Mouse (Mus musculus): ENCODE data around the gene Pou2f2. TPM values are rescaled to one million over a fixed set of nuclear protein-coding genes. Genes with fewer than 3 reads are reported as not detected.

Pou2f2 gene
- 2.2 and 3.2 TPM in 2 replicates for polyA plus RNA-seq (2014; fragmentation: Nextera tagmentation; extraction: Ambion mirVana)

DNA sequence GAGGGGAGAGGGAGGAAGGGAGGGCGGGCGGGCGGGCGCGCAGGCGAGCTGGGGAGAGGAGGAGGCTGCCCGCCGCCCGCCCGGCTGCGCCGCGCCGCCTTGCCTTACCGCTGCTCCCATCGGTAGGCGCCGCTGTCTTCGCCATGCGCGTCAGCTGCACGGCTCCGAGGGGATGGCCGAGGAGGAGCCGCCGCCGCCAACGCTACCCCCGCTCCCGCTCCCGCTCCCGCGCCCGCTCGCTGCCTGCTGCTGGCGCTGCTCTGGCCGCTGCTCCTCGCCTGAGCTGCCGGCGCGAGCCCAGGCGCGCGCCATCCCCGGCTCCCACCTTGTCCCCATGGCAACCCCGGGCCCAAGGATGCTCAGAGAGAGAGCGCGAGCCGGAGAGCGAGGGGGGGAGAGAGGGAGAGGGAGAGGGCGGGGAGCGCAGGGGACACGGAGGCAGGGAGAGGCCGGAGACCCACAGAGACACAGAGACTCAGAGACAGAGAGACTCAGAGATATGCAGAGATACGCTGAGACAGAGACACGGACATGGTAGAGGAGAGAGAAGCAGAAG lies at the start of gene Pou2f2:
Pou2f2 (minus strand) TSS at position 121 of the 556 bp plus-strand sequence.
- Histone ChIP-seq H3K36me3 (ENCODE audit: control insufficient read depth, insufficient read depth, low read length) (no peaks in the 10 kb centered on the region), H3K9me3 (ENCODE audit: control insufficient read depth, low read length) (no peaks in the 10 kb centered on the region), H3K4me1 (replicated peaks; ENCODE audit: control insufficient read depth, insufficient read depth, low read length) (peaks cover 7% of the 10 kb centered on the region), H3K4me3 (ENCODE audit: low read depth, low read length) (peak within 1 kb of the TSS; percentile 47), H3K4me2 (peak within 1 kb of the TSS; percentile 81), H3K27ac (ENCODE audit: low read depth, low read length) (no peak within 1 kb of the TSS), H3K27me3 (replicated peaks; ENCODE audit: control insufficient read depth, insufficient read depth, low read length) (peaks cover 78% of the 10 kb centered on the region), H3K9ac (ENCODE audit: low read depth, low read length) (no peak within 1 kb of the TSS)
- peak; percentile 79 for ATAC-seq (replicated peaks; ENCODE audit: low FRiP score)
- under 1% methylated on average over 46 of the region's 56 CpGs for WGBS
- peak; percentile 77 for DNase-seq (ENCODE audit: low spot score)

DNA sequence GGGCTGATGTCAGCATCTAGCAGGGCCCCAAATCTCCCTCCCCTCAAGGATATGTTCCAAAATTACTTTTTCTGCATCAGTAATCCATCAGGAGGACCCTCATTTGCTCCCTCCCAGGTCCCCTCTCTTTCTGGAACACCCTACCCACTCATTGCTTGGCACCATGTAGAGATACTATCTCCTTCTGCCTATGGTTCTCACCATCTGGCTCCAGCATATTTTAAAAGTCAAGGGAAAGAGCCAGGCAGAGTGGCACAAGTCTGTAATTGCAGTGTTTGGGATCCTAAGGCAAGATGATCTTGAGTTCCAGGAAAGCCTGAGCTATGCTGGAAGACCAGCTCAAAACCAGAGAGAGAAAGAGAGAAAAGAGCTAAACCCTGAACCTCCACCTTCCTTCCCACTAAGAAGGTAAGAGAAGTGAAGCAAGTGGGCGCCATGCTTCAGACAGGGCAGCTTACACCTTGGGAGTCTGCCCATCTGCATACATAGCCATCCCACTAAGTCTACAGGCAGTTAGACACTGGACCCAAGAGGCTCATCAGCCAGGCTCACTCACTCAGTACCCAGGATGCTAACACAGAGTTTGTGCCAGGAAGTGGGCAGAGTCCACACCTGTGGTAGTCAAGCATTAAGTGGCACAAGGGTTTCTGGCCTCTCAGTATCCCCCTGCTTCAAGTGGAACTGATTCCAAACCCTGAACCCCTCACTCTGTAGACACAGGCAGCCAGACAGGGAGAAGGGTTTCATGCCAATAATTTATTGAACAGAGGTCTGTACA lies 48.2 kb upstream of the Pou2f2 start:
- no peak overlapping the region for H3K4me2 ChIP-seq
- no peak for DNase-seq (ENCODE audit: low spot score)
- no peaks in the 10 kb centered on the region for H3K9me3 ChIP-seq (ENCODE audit: control insufficient read depth, low read length)
- no peak overlapping the region for H3K4me3 ChIP-seq (ENCODE audit: low read depth, low read length)
- no peak for ATAC-seq (replicated peaks; ENCODE audit: low FRiP score)
- no peak overlapping the region for H3K9ac ChIP-seq (ENCODE audit: low read depth, low read length)
- H3K36me3 ChIP-seq (ENCODE audit: control insufficient read depth, insufficient read depth, low read length): peaks cover 76% of the 10 kb centered on the region
- 86% methylated on average over 1 of the region's 1 CpGs for WGBS
- H3K27me3 ChIP-seq (replicated peaks; ENCODE audit: control insufficient read depth, insufficient read depth, low read length): no peaks in the 10 kb centered on the region
- H3K27ac ChIP-seq (ENCODE audit: low read depth, low read length): no peak overlapping the region
- peaks cover 6% of the 10 kb centered on the region for H3K4me1 ChIP-seq (replicated peaks; ENCODE audit: control insufficient read depth, insufficient read depth, low read length)

- 77% methylated on average over 10 of the region's 10 CpGs for WGBS
- H3K4me1 ChIP-seq (replicated peaks; ENCODE audit: control insufficient read depth, insufficient read depth, low read length): peaks cover 35% of the 10 kb centered on the region
- no peaks in the 10 kb centered on the region for H3K27me3 ChIP-seq (replicated peaks; ENCODE audit: control insufficient read depth, insufficient read depth, low read length)
- no peaks in the 10 kb centered on the region for H3K9me3 ChIP-seq (ENCODE audit: control insufficient read depth, low read length)
- peak overlapping the region; percentile 90 for H3K4me2 ChIP-seq
- peak overlapping the region; percentile 97 for H3K27ac ChIP-seq (ENCODE audit: low read depth, low read length)
- H3K9ac ChIP-seq (ENCODE audit: low read depth, low read length): peak overlapping the region; percentile 89
- H3K4me3 ChIP-seq (ENCODE audit: low read depth, low read length): peak overlapping the region; percentile 88
- peaks cover 32% of the 10 kb centered on the region for H3K36me3 ChIP-seq (ENCODE audit: control insufficient read depth, insufficient read depth, low read length)
- ATAC-seq (replicated peaks; ENCODE audit: low FRiP score) (no peak), DNase-seq (ENCODE audit: low spot score) (no peak)
Measured at GRCm38 (mm10) chr7:25222275-25222967, 42.9 kb upstream of the Pou2f2 start.

- WGBS: under 1% methylated on average over 45 of the region's 45 CpGs
- Histone ChIP-seq H3K4me2 (peak within 1 kb of the TSS; percentile 90), H3K9ac (ENCODE audit: low read depth, low read length) (peak within 1 kb of the TSS; percentile 89), H3K27ac (ENCODE audit: low read depth, low read length) (peak within 1 kb of the TSS; percentile 97), H3K9me3 (ENCODE audit: control insufficient read depth, low read length) (no peaks in the 10 kb centered on the region), H3K4me3 (ENCODE audit: low read depth, low read length) (peak within 1 kb of the TSS; percentile 88), H3K4me1 (replicated peaks; ENCODE audit: control insufficient read depth, insufficient read depth, low read length) (peaks cover 35% of the 10 kb centered on the region), H3K27me3 (replicated peaks; ENCODE audit: control insufficient read depth, insufficient read depth, low read length) (no peaks in the 10 kb centered on the region), H3K36me3 (ENCODE audit: control insufficient read depth, insufficient read depth, low read length) (peaks cover 20% of the 10 kb centered on the region)
- DNase-seq (ENCODE audit: low spot score) (peak; percentile 97), ATAC-seq (replicated peaks; ENCODE audit: low FRiP score) (peak; percentile 85)
Measured at GRCm38 (mm10) chr7:25221102-25221883, 41.8 kb upstream of the Pou2f2 start, which contains the start of gene Zfp526. Gene Zfp526, plus strand, starts transcription at chr7:25221425.

DNA sequence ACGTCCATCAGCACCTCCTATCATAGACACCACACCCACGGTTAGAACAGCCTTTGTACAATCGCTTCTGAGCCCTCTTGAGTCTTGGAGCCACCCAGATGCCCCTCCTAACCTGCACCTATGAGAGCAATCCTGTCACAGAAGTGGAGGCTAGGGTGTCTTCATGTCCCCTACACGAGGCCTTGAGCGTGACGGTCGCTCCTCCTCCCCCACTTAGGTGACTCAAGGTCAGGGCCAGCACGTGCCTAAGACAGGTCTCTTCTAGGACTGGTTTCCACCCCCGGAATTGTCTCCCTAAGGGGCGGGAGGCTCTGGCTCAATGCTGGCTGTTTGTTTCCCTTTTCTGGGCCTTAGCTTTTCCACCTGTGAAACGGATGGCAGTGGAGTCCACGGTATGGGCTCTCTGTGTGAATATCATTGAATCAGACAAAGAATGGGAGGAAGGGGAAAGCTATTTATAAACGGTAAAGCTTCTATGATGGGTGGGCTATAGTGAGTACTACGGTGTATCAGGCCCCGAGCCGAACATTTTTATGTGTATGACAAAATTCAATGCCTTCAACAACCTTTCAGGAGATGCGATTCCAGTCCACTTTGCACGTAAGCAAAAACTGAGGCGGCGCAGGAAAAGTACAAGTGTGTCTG lies 41.1 kb upstream of the Pou2f2 start, which contains the start of gene Dedd2:
Dedd2 (minus strand) TSS at position 159 of the 645 bp plus-strand sequence.
- peaks cover 14% of the 10 kb centered on the region for H3K36me3 ChIP-seq (ENCODE audit: control insufficient read depth, insufficient read depth, low read length)
- no peaks in the 10 kb centered on the region for H3K9me3 ChIP-seq (ENCODE audit: control insufficient read depth, low read length)
- 4% methylated on average over 20 of the region's 20 CpGs for WGBS
- peak; percentile 46 for ATAC-seq (replicated peaks; ENCODE audit: low FRiP score)
- peak; percentile 54 for DNase-seq (ENCODE audit: low spot score)
- peak within 1 kb of the TSS; percentile 89 for H3K9ac ChIP-seq (ENCODE audit: low read depth, low read length)
- peaks cover 35% of the 10 kb centered on the region for H3K4me1 ChIP-seq (replicated peaks; ENCODE audit: control insufficient read depth, insufficient read depth, low read length)
- peak within 1 kb of the TSS; percentile 88 for H3K4me3 ChIP-seq (ENCODE audit: low read depth, low read length)
- H3K27ac ChIP-seq (ENCODE audit: low read depth, low read length): peak within 1 kb of the TSS; percentile 97
- peak within 1 kb of the TSS; percentile 90 for H3K4me2 ChIP-seq
- no peaks in the 10 kb centered on the region for H3K27me3 ChIP-seq (replicated peaks; ENCODE audit: control insufficient read depth, insufficient read depth, low read length)

- 3% methylated on average over 31 of the region's 31 CpGs for WGBS
- ATAC-seq (replicated peaks; ENCODE audit: low FRiP score): peak; percentile 76
- Histone ChIP-seq H3K27ac (ENCODE audit: low read depth, low read length) (peak overlapping the region; percentile 97), H3K4me1 (replicated peaks; ENCODE audit: control insufficient read depth, insufficient read depth, low read length) (peaks cover 35% of the 10 kb centered on the region), H3K27me3 (replicated peaks; ENCODE audit: control insufficient read depth, insufficient read depth, low read length) (no peaks in the 10 kb centered on the region), H3K9me3 (ENCODE audit: control insufficient read depth, low read length) (no peaks in the 10 kb centered on the region), H3K9ac (ENCODE audit: low read depth, low read length) (peak overlapping the region; percentile 89), H3K4me3 (ENCODE audit: low read depth, low read length) (peak overlapping the region; percentile 88), H3K36me3 (ENCODE audit: control insufficient read depth, insufficient read depth, low read length) (peaks cover 10% of the 10 kb centered on the region), H3K4me2 (peak overlapping the region; percentile 90)
- DNase-seq (ENCODE audit: low spot score): peak; percentile 91
Measured at GRCm38 (mm10) chr7:25219756-25220456, 40.4 kb upstream of the Pou2f2 start.

DNA sequence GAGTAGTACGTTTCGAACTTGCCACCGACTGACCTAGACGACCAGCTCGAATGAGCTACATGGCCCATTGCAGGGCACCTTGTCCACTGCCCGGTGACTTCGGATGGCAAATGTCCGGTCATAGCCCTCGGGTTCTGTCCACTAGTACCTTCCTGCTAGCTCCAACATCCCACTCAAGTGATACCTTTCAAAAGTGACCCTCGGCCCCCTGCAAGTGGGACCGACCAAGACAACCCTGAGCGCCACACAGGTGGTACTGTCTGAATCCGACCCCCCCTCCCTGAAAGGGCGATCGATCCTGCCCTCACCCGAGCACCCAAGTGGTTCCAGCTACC lies 39.9 kb upstream of the Pou2f2 start:
- peaks cover 35% of the 10 kb centered on the region for H3K4me1 ChIP-seq (replicated peaks; ENCODE audit: control insufficient read depth, insufficient read depth, low read length)
- H3K9ac ChIP-seq (ENCODE audit: low read depth, low read length): peak overlapping the region; percentile 89
- H3K27me3 ChIP-seq (replicated peaks; ENCODE audit: control insufficient read depth, insufficient read depth, low read length): no peaks in the 10 kb centered on the region
- H3K27ac ChIP-seq (ENCODE audit: low read depth, low read length): peak overlapping the region; percentile 97
- WGBS: under 1% methylated on average over 16 of the region's 16 CpGs
- H3K4me3 ChIP-seq (ENCODE audit: low read depth, low read length): peak overlapping the region; percentile 88
- ATAC-seq (replicated peaks; ENCODE audit: low FRiP score) (peak; percentile 13; the same call in 1 of the 2 replicates), DNase-seq (ENCODE audit: low spot score) (no peak)
- H3K9me3 ChIP-seq (ENCODE audit: control insufficient read depth, low read length): no peaks in the 10 kb centered on the region
- peak overlapping the region; percentile 90 for H3K4me2 ChIP-seq
- H3K36me3 ChIP-seq (ENCODE audit: control insufficient read depth, insufficient read depth, low read length): peaks cover 7% of the 10 kb centered on the region
